Mouse (Mus musculus): ENCODE data around the gene Zfp536. TPM values are rescaled to one million over a fixed set of nuclear protein-coding genes. Genes with fewer than 3 reads are reported as not detected.

The Zfp536 gene
- total RNA-seq (2023) = under 1 TPM; 0.55 to 0.62 TPM

GRCm38 (mm10) chr7:37773312-37773702, at the start of gene Zfp536:
Gene Zfp536 (minus strand): TSS chr7:37773641.

Other genes with a start within 250 kb of the Zfp536 start
- gene Uri1, start 249.9 kb upstream of the Zfp536 start, total RNA-seq (2023) = 10 to 100 TPM; 44.4 to 49.3 TPM